Mouse (Mus musculus): ENCODE data around the gene Sms.

The Sms gene

GRCm38 (mm10) chrX:157449000-157449399, 43.1 kb downstream of the Sms start:
- DNase-seq (ENCODE audit: low spot score) = no peak

GRCm38 (mm10) chrX:157447431-157447830, 44.7 kb downstream of the Sms start:
- peak; percentile 60 for DNase-seq (ENCODE audit: low spot score)

- no peak for DNase-seq (ENCODE audit: low spot score)
Observed at GRCm38 (mm10) chrX:157434768-157435167, 57.3 kb downstream of the Sms start.

GRCm38 (mm10) chrX:157419451-157419850, 72.6 kb downstream of the Sms start:
- no peak for DNase-seq (ENCODE audit: low spot score)

- no peak for DNase-seq (ENCODE audit: low spot score)
Observed at GRCm38 (mm10) chrX:157415212-157415611, 76.9 kb downstream of the Sms start, which contains the start of gene Phex. Gene Phex, minus strand, starts transcription at chrX:157415312.

GRCm38 (mm10) chrX:157404919-157405318, 87.2 kb downstream of the Sms start:
- no peak for DNase-seq (ENCODE audit: low spot score)
